Mouse (Mus musculus): ENCODE results near the gene 0610040J01Rik.

DNA sequence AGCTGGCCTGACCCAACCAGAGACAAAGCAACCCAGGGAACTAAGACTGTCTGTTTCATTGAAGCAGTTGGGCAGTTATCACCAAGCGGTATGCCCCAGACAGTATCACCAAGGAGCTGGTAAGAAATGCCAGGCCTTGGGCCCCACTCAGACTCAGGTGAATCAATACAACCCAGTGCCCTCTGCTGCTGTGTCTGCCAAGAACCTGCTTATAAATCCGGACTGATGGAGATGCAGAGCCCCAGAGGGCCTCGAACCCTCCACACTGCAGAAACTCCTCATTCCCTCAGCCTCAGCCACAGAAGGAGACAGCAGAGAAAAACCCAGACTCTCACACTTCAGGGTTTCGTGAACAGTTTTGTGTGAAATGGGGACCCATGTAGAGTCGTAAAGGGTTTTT, 74.1 kb downstream of the 0610040J01Rik start:
- TF ChIP-seq POLR2A (IDR thresholded peaks at IDR 0.05; ENCODE audit: borderline replicate concordance, low read depth, low read length), result no peak
- no peak for TF ChIP-seq CTCF (IDR thresholded peaks at IDR 0.05; ENCODE audit: low read depth, low read length)

All from bone marrow macrophage, adult 2 months (primary cell).